ENCODE assay signal across 8 mouse cellular contexts in genomic region chr7:84447060-84447459, GRCm38 (mm10). TPM values are rescaled to one million over a fixed set of nuclear protein-coding genes. Genes with fewer than 3 reads are reported as not detected.
A peak's percentile ranks its signal among the peaks of the same experiment; 100 is the strongest.
DNase-seq lines count a peak whose midpoint lies in the region; ATAC-seq and TF ChIP-seq lines count a peak whose summit lies in the region.

No protein-coding gene starts in this region.

- no peak for TF ChIP-seq POLR2A in kidney, adult 2 months (IDR thresholded peaks at IDR 0.05; ENCODE audit: low read depth, low read length)

- peak; percentile 93 for TF ChIP-seq CTCF in kidney, adult 2 months (conservative IDR thresholded peaks at IDR 0.05; ENCODE audit: insufficient read depth, insufficient read length, low read depth, low read length)
- no peak; the same call in none of the 2 replicates for TF ChIP-seq CTCF in left cerebral cortex, adult 2 months (IDR thresholded peaks at IDR 0.05)

- no peak overlapping the region for H3K9ac ChIP-seq in kidney, embryonic 14.5 days (ENCODE audit: low read depth, low read length)
- no peak overlapping the region for H3K9ac ChIP-seq in midbrain, embryonic 15.5 days

- H3K27ac ChIP-seq in kidney, adult 2 months (ENCODE audit: insufficient read depth, low read depth, low read length): no peak overlapping the region
- no peak overlapping the region for H3K27ac ChIP-seq in kidney, embryonic 14.5 days (ENCODE audit: low read depth, low read length)
- H3K27ac ChIP-seq in left cerebral cortex, adult 2 months: no peak overlapping the region
- no peak overlapping the region for H3K27ac ChIP-seq in midbrain, embryonic 15.5 days

- WGBS in kidney, adult 2 months: 26% methylated on average over 4 of the region's 4 CpGs
- 23% methylated on average over 4 of the region's 4 CpGs for WGBS in kidney, embryonic 14.5 days
- WGBS in midbrain, embryonic 15.5 days: 23% methylated on average over 4 of the region's 4 CpGs

- no peaks in the 10 kb centered on the region for H3K36me3 ChIP-seq in kidney, adult 2 months (ENCODE audit: control insufficient read depth, insufficient read depth, low read length)
- no peaks in the 10 kb centered on the region for H3K36me3 ChIP-seq in kidney, embryonic 14.5 days (ENCODE audit: control insufficient read depth, insufficient read depth, low read length)
- no peaks in the 10 kb centered on the region for H3K36me3 ChIP-seq in midbrain, embryonic 15.5 days (replicated peaks)

- H3K4me3 ChIP-seq in kidney, adult 2 months (ENCODE audit: insufficient read depth, low read depth, low read length): no peak overlapping the region
- H3K4me3 ChIP-seq in kidney, embryonic 14.5 days (ENCODE audit: low read length): no peak overlapping the region
- H3K4me3 ChIP-seq in left cerebral cortex, adult 2 months: no peak overlapping the region
- no peak overlapping the region for H3K4me3 ChIP-seq in midbrain, embryonic 15.5 days

- ATAC-seq in kidney, embryonic 14.5 days (ENCODE audit: low FRiP score, low TSS enrichment): no peak
- ATAC-seq in common myeloid progenitor, adult 5-6 weeks (replicated peaks; ENCODE audit: low read depth, poor library complexity, severe bottlenecking): peak; percentile 99
- peak; percentile 93 for ATAC-seq in granulocyte monocyte progenitor cell, adult 5-6 weeks (replicated peaks; ENCODE audit: poor library complexity, severe bottlenecking)
- peak; percentile 41; the same call in 1 of the 2 replicates for ATAC-seq in midbrain, embryonic 15.5 days (replicated peaks)

- H3K4me1 ChIP-seq in kidney, adult 2 months (ENCODE audit: control insufficient read depth, insufficient read depth, low read length): no peaks in the 10 kb centered on the region
- H3K4me1 ChIP-seq in kidney, embryonic 14.5 days (ENCODE audit: control insufficient read depth, insufficient read depth, low read length): no peaks in the 10 kb centered on the region
- 0 out of 2 replicates have a peak, but pooled peaks cover 4% of the 10 kb centered on the region for H3K4me1 ChIP-seq in midbrain, embryonic 15.5 days

- H3K4me2 ChIP-seq in kidney, embryonic 14.5 days (replicated peaks; ENCODE audit: low read depth, low read length): no peak overlapping the region
- H3K4me2 ChIP-seq in midbrain, embryonic 15.5 days: no peak overlapping the region

- no peaks in the 10 kb centered on the region for H3K9me3 ChIP-seq in kidney, embryonic 14.5 days (ENCODE audit: control insufficient read depth, low read length)
- H3K9me3 ChIP-seq in midbrain, embryonic 15.5 days: no peaks in the 10 kb centered on the region

- H3K27me3 ChIP-seq in kidney, adult 2 months (replicated peaks; ENCODE audit: control insufficient read depth, insufficient read depth, low read length): no peaks in the 10 kb centered on the region
- H3K27me3 ChIP-seq in kidney, embryonic 14.5 days (ENCODE audit: control insufficient read depth, insufficient read depth, low read length): no peaks in the 10 kb centered on the region
- H3K27me3 ChIP-seq in midbrain, embryonic 15.5 days (replicated peaks): no peaks in the 10 kb centered on the region

- DNase-seq in kidney, adult 2 months: peak; percentile 73
- DNase-seq in WW6 (ENCODE audit: low read depth, low spot score): peak; percentile 54
- peak; percentile 59 to 60 for DNase-seq in left cerebral cortex, adult 2 months (ENCODE audit: extremely low spot score in 1 of 2, low spot score in 2 of 2)
- peak; percentile 58 for DNase-seq in thymus, postnatal 4 days

- intact Hi-C loops in left cerebral cortex, adult 2 months (cut with DNase I): loop anchor here (2.0 to 5.0 kb wide), 5 partner anchors 38 to 130 kb away; partner anchors contain the start of gene Gm2115

RNA-seq across cellular contexts. Expression of gene Arnt2, which starts 37.1 kb away (rescaled TPM):
- 15.3 and 16.4 TPM in 2 replicates for polyA plus RNA-seq in kidney, adult 2 months (2012; rRNA removed)
- polyA plus RNA-seq in kidney, embryonic 14.5 days (2014; fragmentation: Nextera tagmentation; extraction: Ambion mirVana): 8.6 and 10.5 TPM in 2 replicates
- not detected in 2 replicates for total RNA-seq in common myeloid progenitor, adult 5-6 weeks (2017)
- total RNA-seq in granulocyte monocyte progenitor cell, adult 5-6 weeks (2014; fragmentation: Nextera tagmentation): not detected in 2 replicates
- not detected in 2 replicates for total RNA-seq in granulocyte monocyte progenitor cell, adult 5-6 weeks (2017)
- 100 to 1,000 TPM; 253 to 266 TPM for total RNA-seq in left cerebral cortex, adult 2 months (2021)
- polyA plus RNA-seq in midbrain, embryonic 15.5 days (2015; fragmentation: Nextera tagmentation; extraction: Ambion mirVana): 88.4 and 96.8 TPM in 2 replicates

Comparison
In these comparisons a context has a peak if more than half of its experiments do, and no peak if none do; other contexts are left out.
1. RNA of gene Arnt2, which starts 37.1 kb away (total RNA-seq): 253 to 266 TPM in left cerebral cortex, adult 2 months; not detected in granulocyte monocyte progenitor cell, adult 5-6 weeks and not detected in common myeloid progenitor, adult 5-6 weeks; every median in the first group is over 100 times any median in the second.
2. Peak in every context shown above with its lines, with median percentiles within 50 percentile points of each other: DNase-seq.